Mouse (Mus musculus): Measurements from ENCODE around the gene Tram2. TPM values are rescaled to one million over a fixed set of nuclear protein-coding genes. Genes with fewer than 3 reads are reported as not detected.
A peak's percentile ranks its signal among the peaks of the same experiment; 100 is the strongest.

Tram2 gene
- total and polyA plus RNA-seq, 3 experiments = 0.54 to 2.9 TPM; not detected in 1

- no peak for TF ChIP-seq ZMIZ1 (IDR thresholded peaks at IDR 0.05; ENCODE audit: low read depth, low read length)
- no peak for TF ChIP-seq SMC3 (IDR thresholded peaks at IDR 0.05; ENCODE audit: low read depth, low read length)
- TF ChIP-seq USF2 (IDR thresholded peaks at IDR 0.05; ENCODE audit: borderline replicate concordance in 1 of 2, insufficient read depth in 1 of 2, low read depth in 1 of 2, low read length in 2 of 2) = no peak
- TF ChIP-seq UBTF (IDR thresholded peaks at IDR 0.05; ENCODE audit: borderline replicate concordance, insufficient read depth, low read depth, low read length) = no peak
- TF ChIP-seq GATA1 (IDR thresholded peaks at IDR 0.05; ENCODE audit: low read depth, low read length) = no peak
- no peak for TF ChIP-seq ELF1 (IDR thresholded peaks at IDR 0.05; ENCODE audit: low read depth, low read length)
- no peak for TF ChIP-seq CHD1 (IDR thresholded peaks at IDR 0.05; ENCODE audit: low read depth, low read length)
- peak; percentile 82 for TF ChIP-seq ETS1 (IDR thresholded peaks at IDR 0.05; ENCODE audit: low read depth, low read length)
- TF ChIP-seq MYB (IDR thresholded peaks at IDR 0.05; ENCODE audit: low read depth, low read length) = no peak
- no peak; a peak in 1 of 4 replicates for TF ChIP-seq EP300 (IDR thresholded peaks at IDR 0.05; ENCODE audit: low read depth in 1 of 2, low read length in 2 of 2)
- TF ChIP-seq POLR2AphosphoS2 (IDR thresholded peaks at IDR 0.05; ENCODE audit: low read length) = no peak
- no peak for TF ChIP-seq E2F4 (IDR thresholded peaks at IDR 0.05; ENCODE audit: borderline replicate concordance, low read depth, low read length)
- TF ChIP-seq ZKSCAN1 (IDR thresholded peaks at IDR 0.05; ENCODE audit: low read depth, low read length) = no peak
- no peak for TF ChIP-seq RCOR1 (IDR thresholded peaks at IDR 0.05; ENCODE audit: low read depth, low read length)
- no peak for TF ChIP-seq POLR2AphosphoS5 (IDR thresholded peaks at IDR 0.05; ENCODE audit: borderline replicate concordance, low read depth, low read length)
- TF ChIP-seq NELFE (IDR thresholded peaks at IDR 0.05; ENCODE audit: low read depth, low read length) = no peak
Measured at GRCm38 (mm10) chr1:21068491-21068890, 10.5 kb downstream of the Tram2 start (continued).

GRCm38 (mm10) chr1:21067536-21068221 lies 11.3 kb downstream of the Tram2 start:
- Histone ChIP-seq H3K27me3 (ENCODE audit: control insufficient read depth in 1 of 2, insufficient read depth in 2 of 2, low read length in 2 of 2) (no peaks in the 10 kb centered on the region), H3K9me3 (replicated peaks; ENCODE audit: insufficient read depth, low read length) (no peaks in the 10 kb centered on the region), H3K79me2 (ENCODE audit: control insufficient read depth, insufficient read depth, low read length, poor library complexity) (no peaks in the 10 kb centered on the region), H3K9ac (ENCODE audit: control insufficient read depth, low read depth, low read length, poor library complexity, severe bottlenecking) (no peak overlapping the region), H3K4me3 (ENCODE audit: control insufficient read depth in 1 of 2, insufficient read depth in 1 of 2, low read depth in 2 of 2, low read length in 2 of 2) (no peak overlapping the region), H3K36me3 (ENCODE audit: control insufficient read depth in 1 of 2, insufficient read depth in 2 of 2, low read length in 2 of 2) (peaks cover 0 to 9% of the 10 kb centered on the region in 2 experiments; a peak in 2 of 4 replicates), H3K27ac (ENCODE audit: control insufficient read depth, low read depth, low read length) (no peak overlapping the region), H3K4me1 (ENCODE audit: control insufficient read depth in 1 of 2, insufficient read depth in 2 of 2, low read length in 2 of 2) (peaks cover 5 to 13% of the 10 kb centered on the region in 2 experiments; a peak in 3 of 4 replicates)
- DNase-seq (ENCODE audit: low read depth, low spot score) = no peak
- TF ChIP-seq POLR2AphosphoS5 (IDR thresholded peaks at IDR 0.05; ENCODE audit: borderline replicate concordance, low read depth, low read length) (no peak), ELF1 (IDR thresholded peaks at IDR 0.05; ENCODE audit: low read depth, low read length) (no peak), POLR2A (IDR thresholded peaks at IDR 0.05; ENCODE audit: control insufficient read depth in 1 of 2, insufficient read depth in 1 of 2, low read depth in 1 of 2, low read length in 2 of 2, poor library complexity in 1 of 2) (no peak), MAX (IDR thresholded peaks at IDR 0.05; ENCODE audit: low read length) (no peak), JUND (IDR thresholded peaks at IDR 0.05; ENCODE audit: low read depth, low read length) (no peak), MYB (IDR thresholded peaks at IDR 0.05; ENCODE audit: low read depth, low read length) (no peak), EP300 (IDR thresholded peaks at IDR 0.05; ENCODE audit: low read depth in 1 of 2, low read length in 2 of 2) (no peak), HCFC1 (IDR thresholded peaks at IDR 0.05; ENCODE audit: low read depth, low read length) (no peak), ZMIZ1 (IDR thresholded peaks at IDR 0.05; ENCODE audit: low read depth, low read length) (no peak), ZC3H11A (IDR thresholded peaks at IDR 0.05; ENCODE audit: low read depth, low read length) (no peak), MEF2A (IDR thresholded peaks at IDR 0.05; ENCODE audit: extremely low read depth, insufficient replicate concordance, low read depth, low read length, poor library complexity, severe bottlenecking) (no peak), TBP (IDR thresholded peaks at IDR 0.05; ENCODE audit: low read depth, low read length) (no peak)

Measured in MEL (cell line).